Mouse (Mus musculus): ENCODE measurements around the gene Cyp3a57. TPM values are rescaled to one million over a fixed set of nuclear protein-coding genes. Genes with fewer than 3 reads are reported as not detected.
"Not testable (repeated sequence)": the region's sequence is repeated elsewhere in the genome, so short reads cannot be mapped to it uniquely, and the experiment has no call there.

The Cyp3a57 gene
- polyA plus RNA-seq (2015; fragmentation: Nextera tagmentation; extraction: Ambion mirVana) = not detected in 2 replicates

- no peak for ATAC-seq (ENCODE audit: low FRiP score)
- no peak within 1 kb of the TSS for H3K9ac ChIP-seq (replicated peaks)
These were observed at the start of gene Cyp3a57 for GRCm38 (mm10) chr5:145344941-145345340. Gene Cyp3a57, plus strand, starts transcription at chr5:145345279.

DNA sequence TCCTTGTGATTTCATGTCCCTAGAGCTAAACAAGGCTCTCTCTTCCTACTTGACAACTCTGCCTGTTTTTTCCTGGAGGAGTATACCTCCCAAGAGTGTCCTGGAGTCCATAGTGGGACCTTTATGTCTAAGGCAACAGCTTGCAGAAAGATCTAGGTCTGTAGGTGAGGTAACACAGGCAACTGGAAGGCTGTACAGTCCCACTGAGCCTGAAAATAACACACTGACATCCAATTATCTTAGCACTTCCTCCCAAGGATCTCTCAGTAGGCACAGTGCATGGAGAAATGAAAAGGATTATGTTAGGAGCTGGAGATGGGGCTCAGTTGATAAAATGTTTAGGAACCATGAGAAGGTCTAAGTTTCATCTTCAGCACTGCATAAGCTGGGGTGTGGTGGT, 44.6 kb upstream of the Cyp3a57 start:
- Histone ChIP-seq H3K4me3 (replicated peaks) (no peak overlapping the region), H3K9me3 (replicated peaks) (no peaks in the 10 kb centered on the region), H3K4me2 (no peak overlapping the region), H3K27ac (replicated peaks) (no peak overlapping the region), H3K27me3 (replicated peaks) (no peaks in the 10 kb centered on the region), H3K4me1 (no peaks in the 10 kb centered on the region), H3K9ac (replicated peaks) (no peak overlapping the region), H3K36me3 (peaks cover 2% of the 10 kb centered on the region; the same call in 1 of the 2 replicates)
- ATAC-seq (ENCODE audit: low FRiP score) = no peak

More at GRCm38 (mm10) chr5:145344941-145345340, at the start of gene Cyp3a57:
- no peak within 1 kb of the TSS for H3K4me2 ChIP-seq
- no peaks in the 10 kb centered on the region for H3K27me3 ChIP-seq (replicated peaks)
- H3K4me1 ChIP-seq = no peaks in the 10 kb centered on the region
- WGBS = 93% methylated on average over 1 of the region's 1 CpGs
- 0 out of 2 replicates have a peak, but pooled peaks cover 5% of the 10 kb centered on the region for H3K9me3 ChIP-seq (replicated peaks)
- no peak within 1 kb of the TSS for H3K4me3 ChIP-seq (replicated peaks)
- no peak within 1 kb of the TSS for H3K27ac ChIP-seq (replicated peaks)
- no peaks in the 10 kb centered on the region for H3K36me3 ChIP-seq

- not testable (repeated sequence) for H3K36me3 ChIP-seq; H3K4me2 ChIP-seq; H3K4me1 ChIP-seq; H3K27ac ChIP-seq (replicated peaks); H3K27me3 ChIP-seq (replicated peaks); ATAC-seq (ENCODE audit: low FRiP score); H3K4me3 ChIP-seq (replicated peaks); H3K9ac ChIP-seq (replicated peaks); H3K9me3 ChIP-seq (replicated peaks)
- 60% methylated on average over 4 of the region's 4 CpGs for WGBS
These were observed 43.3 kb upstream of the Cyp3a57 start for GRCm38 (mm10) chr5:145301796-145302195.

DNA sequence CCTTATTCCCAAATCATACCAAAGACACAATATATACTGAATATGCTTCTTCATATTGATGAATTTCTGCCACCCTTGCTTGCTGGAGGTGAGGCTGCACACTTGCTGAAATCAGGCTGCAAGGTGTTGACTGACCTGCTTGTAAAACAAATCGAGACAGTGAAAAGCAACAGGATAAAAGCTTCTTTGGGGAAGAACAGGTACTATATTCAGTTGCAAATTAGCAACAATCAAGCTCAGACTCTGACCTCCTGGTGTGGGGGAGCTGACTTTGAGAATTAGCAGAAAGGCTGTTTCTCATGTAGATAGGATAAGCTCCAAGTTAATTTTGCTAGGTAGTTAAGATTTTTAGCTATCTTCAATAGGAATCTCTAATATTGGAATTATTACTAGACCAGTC, 42.7 kb upstream of the Cyp3a57 start:
- no peaks in the 10 kb centered on the region for H3K36me3 ChIP-seq
- no peaks in the 10 kb centered on the region for H3K27me3 ChIP-seq (replicated peaks)
- ATAC-seq (ENCODE audit: low FRiP score) = no peak
- no peaks in the 10 kb centered on the region for H3K4me1 ChIP-seq
- H3K9me3 ChIP-seq (replicated peaks) = no peaks in the 10 kb centered on the region
- H3K27ac ChIP-seq (replicated peaks) = no peak overlapping the region
- H3K4me3 ChIP-seq (replicated peaks) = no peak overlapping the region
- no peak overlapping the region for H3K9ac ChIP-seq (replicated peaks)
- 67% methylated on average over 1 of the region's 1 CpGs for whole genome bisulfite sequencing
- no peak overlapping the region for H3K4me2 ChIP-seq

DNA sequence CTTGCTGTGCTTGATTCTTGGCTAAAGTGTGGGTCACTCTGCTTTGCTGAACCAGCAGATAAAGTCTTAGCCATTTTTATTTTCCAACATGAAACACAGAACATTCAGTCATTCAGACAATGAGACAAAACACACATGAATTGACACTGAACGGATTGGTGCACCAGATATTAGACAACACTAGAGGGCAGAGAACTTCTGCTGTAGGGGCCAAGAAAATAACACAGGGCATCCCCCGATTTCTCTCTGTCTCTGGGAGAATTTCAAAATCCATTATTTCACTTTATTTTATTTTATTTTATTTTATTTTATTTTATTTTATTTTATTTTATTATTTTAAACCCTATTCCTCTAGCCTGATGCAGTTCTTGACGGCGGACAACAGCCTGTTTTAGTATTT, 38.1 kb upstream of the Cyp3a57 start:
- not testable (repeated sequence) for H3K4me1 ChIP-seq; H3K4me3 ChIP-seq (replicated peaks)
- WGBS = 95% methylated on average over 4 of the region's 4 CpGs

GRCm38 (mm10) chr5:145307811-145308210, 37.3 kb upstream of the Cyp3a57 start:
- ATAC-seq (ENCODE audit: low FRiP score) = not testable (repeated sequence)

More for the DNA sequence above, 38.1 kb upstream of the Cyp3a57 start:
- H3K9ac ChIP-seq (replicated peaks); ATAC-seq (ENCODE audit: low FRiP score); H3K36me3 ChIP-seq; H3K4me2 ChIP-seq; H3K27me3 ChIP-seq (replicated peaks); H3K9me3 ChIP-seq (replicated peaks); H3K27ac ChIP-seq (replicated peaks): not testable (repeated sequence)

GRCm38 (mm10) chr5:145313845-145314244, 31.2 kb upstream of the Cyp3a57 start:
- H3K9me3 ChIP-seq (replicated peaks) = peaks cover 7% of the 10 kb centered on the region; the same call in 1 of the 2 replicates
- H3K4me3 ChIP-seq (replicated peaks) = no peak overlapping the region
- no peaks in the 10 kb centered on the region for H3K36me3 ChIP-seq
- no peak overlapping the region for H3K27ac ChIP-seq (replicated peaks)
- H3K4me2 ChIP-seq = no peak overlapping the region
- H3K4me1 ChIP-seq = no peaks in the 10 kb centered on the region
- H3K9ac ChIP-seq (replicated peaks) = no peak overlapping the region
- no peaks in the 10 kb centered on the region for H3K27me3 ChIP-seq (replicated peaks)
- no peak for ATAC-seq (ENCODE audit: low FRiP score)

More at GRCm38 (mm10) chr5:145307811-145308210, 37.3 kb upstream of the Cyp3a57 start:
- not testable (repeated sequence) for H3K9ac ChIP-seq (replicated peaks); H3K36me3 ChIP-seq; H3K4me3 ChIP-seq (replicated peaks); H3K4me2 ChIP-seq; H3K4me1 ChIP-seq; H3K27me3 ChIP-seq (replicated peaks); H3K27ac ChIP-seq (replicated peaks); H3K9me3 ChIP-seq (replicated peaks)
- WGBS = 86% methylated on average over 3 of the region's 3 CpGs

DNA sequence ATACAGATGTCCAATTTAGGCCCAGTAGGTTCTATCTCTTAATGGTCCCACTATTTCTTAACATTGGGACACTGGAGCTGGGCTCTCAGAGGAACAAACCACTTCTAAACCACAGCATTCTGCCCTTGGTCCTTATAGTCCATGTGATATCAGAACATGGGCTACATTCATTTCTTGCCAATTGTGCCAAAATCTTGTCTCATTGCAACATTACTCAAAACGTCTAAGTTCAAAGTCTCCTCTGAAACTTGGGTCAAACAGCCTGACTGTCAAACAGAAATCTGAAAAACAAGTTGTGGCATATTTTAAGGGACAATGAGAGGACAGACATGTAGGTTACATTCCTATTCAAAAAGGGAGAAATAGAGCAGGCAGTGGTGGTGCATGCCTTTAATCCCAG, 27.9 kb upstream of the Cyp3a57 start:
- Histone ChIP-seq H3K4me2 (no peak overlapping the region), H3K4me1 (no peaks in the 10 kb centered on the region), H3K4me3 (replicated peaks) (no peak overlapping the region), H3K9me3 (replicated peaks) (peaks cover 16% of the 10 kb centered on the region; the same call in 1 of the 2 replicates), H3K27me3 (replicated peaks) (no peaks in the 10 kb centered on the region), H3K27ac (replicated peaks) (no peak overlapping the region), H3K9ac (replicated peaks) (no peak overlapping the region), H3K36me3 (no peaks in the 10 kb centered on the region)
- ATAC-seq (ENCODE audit: low FRiP score) = no peak
- 86% methylated on average over 1 of the region's 1 CpGs for WGBS

DNA sequence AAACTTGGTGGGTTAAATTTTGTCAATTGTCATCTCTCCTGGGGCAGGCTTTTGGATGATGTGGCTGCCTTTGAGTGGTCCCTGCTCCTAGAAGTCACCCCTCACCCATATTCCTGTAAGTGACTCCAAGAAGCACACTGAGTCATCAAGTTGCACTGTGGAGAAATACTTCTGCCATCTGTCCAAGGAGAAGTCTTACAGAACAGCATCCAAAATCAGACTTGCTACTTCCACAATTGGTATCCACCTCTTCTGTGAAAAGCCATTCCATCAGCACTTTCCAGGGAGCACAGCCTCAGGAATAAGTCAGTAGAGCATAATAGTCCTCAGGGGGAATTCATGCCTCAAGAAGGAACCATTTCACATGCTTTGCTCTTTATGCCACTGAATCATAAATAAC, 6.3 kb upstream of the Cyp3a57 start:
- H3K4me3 ChIP-seq (replicated peaks); H3K9ac ChIP-seq (replicated peaks); H3K4me1 ChIP-seq; H3K27me3 ChIP-seq (replicated peaks); H3K27ac ChIP-seq (replicated peaks); ATAC-seq (ENCODE audit: low FRiP score); H3K36me3 ChIP-seq; H3K9me3 ChIP-seq (replicated peaks); H3K4me2 ChIP-seq: not testable (repeated sequence)

- Histone ChIP-seq H3K4me3 (replicated peaks) (no peak overlapping the region), H3K27ac (replicated peaks) (no peak overlapping the region), H3K4me1 (no peaks in the 10 kb centered on the region), H3K27me3 (replicated peaks) (no peaks in the 10 kb centered on the region), H3K4me2 (no peak overlapping the region), H3K36me3 (no peaks in the 10 kb centered on the region), H3K9ac (replicated peaks) (no peak overlapping the region), H3K9me3 (replicated peaks) (no peaks in the 10 kb centered on the region)
- no peak for ATAC-seq (ENCODE audit: low FRiP score)
These were observed 4.6 kb downstream of the Cyp3a57 start for GRCm38 (mm10) chr5:145349697-145350096.

GRCm38 (mm10) chr5:145353081-145353480, 8.0 kb downstream of the Cyp3a57 start:
- no peak overlapping the region for H3K4me2 ChIP-seq
- no peaks in the 10 kb centered on the region for H3K27me3 ChIP-seq (replicated peaks)
- no peak overlapping the region for H3K9ac ChIP-seq (replicated peaks)
- no peak overlapping the region for H3K4me3 ChIP-seq (replicated peaks)
- H3K4me1 ChIP-seq = no peaks in the 10 kb centered on the region
- ATAC-seq (ENCODE audit: low FRiP score) = no peak
- no peak overlapping the region for H3K27ac ChIP-seq (replicated peaks)
- H3K36me3 ChIP-seq = no peaks in the 10 kb centered on the region
- 87% methylated on average over 1 of the region's 1 CpGs for WGBS
- H3K9me3 ChIP-seq (replicated peaks) = no peaks in the 10 kb centered on the region

GRCm38 (mm10) chr5:145415416-145415815, 70.3 kb downstream of the Cyp3a57 start:
- not testable (repeated sequence) for H3K4me1 ChIP-seq; H3K27ac ChIP-seq (replicated peaks); H3K27me3 ChIP-seq (replicated peaks); H3K9ac ChIP-seq (replicated peaks); ATAC-seq (ENCODE audit: low FRiP score); H3K4me3 ChIP-seq (replicated peaks); H3K36me3 ChIP-seq; H3K4me2 ChIP-seq
- 87% methylated on average over 9 of the region's 9 CpGs for WGBS
- peaks cover 30% of the 10 kb centered on the region; the same call in 1 of the 2 replicates for H3K9me3 ChIP-seq (replicated peaks)

- no peak overlapping the region for H3K4me3 ChIP-seq (replicated peaks)
- H3K9ac ChIP-seq (replicated peaks) = no peak overlapping the region
- no peak for ATAC-seq (ENCODE audit: low FRiP score)
- peaks cover 5% of the 10 kb centered on the region; the same call in 1 of the 2 replicates for H3K9me3 ChIP-seq (replicated peaks)
- H3K27ac ChIP-seq (replicated peaks) = no peak overlapping the region
- no peaks in the 10 kb centered on the region for H3K27me3 ChIP-seq (replicated peaks)
- WGBS = 76% methylated on average over 1 of the region's 1 CpGs
- no peaks in the 10 kb centered on the region for H3K4me1 ChIP-seq
- H3K4me2 ChIP-seq = no peak overlapping the region
- H3K36me3 ChIP-seq = no peaks in the 10 kb centered on the region
These were observed 77.2 kb downstream of the Cyp3a57 start for GRCm38 (mm10) chr5:145422287-145422686.

All from neural tube, embryonic 15.5 days (tissue).